Mouse (Mus musculus) ovary, adult 2 months (tissue): ENCODE data around the gene Mok. TPM values are rescaled to one million over a fixed set of nuclear protein-coding genes. Genes with fewer than 3 reads are reported as not detected.

Experiments
- polyA plus RNA-seq: library from polyadenylated mRNA; depleted of rRNA; stranded (reverse); fragments of >200 nt; gene quantifications from 2 replicates; pipeline ENCODE4 v1.2.3, GENCODE M21; 2012; rRNA removed

Gene Mok
- polyA plus RNA-seq: 7.0 and 7.1 TPM in 2 replicates

GRCm38 (mm10) chr12:110840348-110841198, at the start of gene Mok:
Gene Mok, minus strand, starts transcription at chr12:110840939.

GRCm38 (mm10) chr12:110889036-110890020, 48.6 kb upstream of the Mok start, which contains the start of the genes Cinp and Tecpr2:
Gene Cinp, minus strand, starts transcription at chr12:110889145.
Gene Tecpr2, plus strand, starts transcription at chr12:110889264.

GRCm38 (mm10) chr12:110850010-110850928, 9.5 kb upstream of the Mok start, which contains the start of gene Zfp839:
Gene Zfp839, plus strand, starts transcription at chr12:110850253.

Other genes with a start within 250 kb of the Mok start
- 343 and 346 TPM in 2 replicates for gene Dync1h1, start 239.5 kb downstream of the Mok start, polyA plus RNA-seq
- not detected in 2 replicates for gene 1700001K19Rik, start 158.3 kb downstream of the Mok start, polyA plus RNA-seq
- 94.0 and 152 TPM in 2 replicates for gene Hsp90aa1, start 138.2 kb downstream of the Mok start, polyA plus RNA-seq
- 14.8 and 17.0 TPM in 2 replicates for gene Wdr20, start 103.0 kb downstream of the Mok start, polyA plus RNA-seq
- 8.8 and 9.4 TPM in 2 replicates for gene Zfp839, start 9.3 kb upstream of the Mok start, polyA plus RNA-seq
- 56.8 and 73.0 TPM in 2 replicates for gene Cinp, start 48.2 kb upstream of the Mok start, polyA plus RNA-seq
- 13.1 and 15.7 TPM in 2 replicates for gene Tecpr2, start 48.3 kb upstream of the Mok start, polyA plus RNA-seq
- gene Ankrd9, start 138.1 kb upstream of the Mok start, polyA plus RNA-seq: 53.1 and 58.5 TPM in 2 replicates
- 6.5 and 7.8 TPM in 2 replicates for gene Rcor1, start 198.4 kb upstream of the Mok start, polyA plus RNA-seq